Mouse (Mus musculus): ENCODE results near the gene Ebpl.

- no peak for TF ChIP-seq GATA1 (IDR thresholded peaks at IDR 0.05; ENCODE audit: borderline replicate concordance, low read length)
- TF ChIP-seq FLI1 (IDR thresholded peaks at IDR 0.05; ENCODE audit: low read length), result no peak
Measured at GRCm38 (mm10) chr14:61354251-61355235, 5.7 kb downstream of the Ebpl start.

Measured in megakaryocyte, embryonic 14.5 days (primary cell).